Comparison of ENCODE assay signal across 8 mouse cellular contexts in genomic region chr7:12834162-12835120, GRCm38 (mm10). TPM values are rescaled to one million over a fixed set of nuclear protein-coding genes. Genes with fewer than 3 reads are reported as not detected.
DNase-seq lines count a peak whose midpoint lies in the region; ATAC-seq lines count a peak whose summit lies in the region.

Gene Zfp110, plus strand, starts transcription at chr7:12834761.

- peak; percentile 97 for ATAC-seq in hindbrain, embryonic 12.5 days (ENCODE audit: low FRiP score)

- peaks cover 30% of the 10 kb centered on the region for H3K9me3 ChIP-seq in hindbrain, embryonic 12.5 days (replicated peaks)

- H3K4me1 ChIP-seq in hindbrain, embryonic 12.5 days, result no peaks in the 10 kb centered on the region

- H3K9ac ChIP-seq in hindbrain, embryonic 12.5 days, result peak within 1 kb of the TSS; percentile 54

- peak within 1 kb of the TSS; percentile 54 for H3K4me2 ChIP-seq in hindbrain, embryonic 12.5 days (replicated peaks)

- WGBS in hindbrain, embryonic 12.5 days, result 4% methylated on average over 47 of the region's 47 CpGs

- DNase-seq in NIH3T3 (ENCODE audit: low read depth), result peak; percentile 94
- peak; percentile 89 to 92 for DNase-seq in cerebellum, postnatal 10 days
- DNase-seq in frontal cortex, postnatal 10 days (ENCODE audit: low spot score in 2 of 2), result peak; percentile 72 to 84
- peak; percentile 86 for DNase-seq in layer of hippocampus, postnatal 14 days (ENCODE audit: low spot score in 2 of 2)
- peak; percentile 91 for DNase-seq in lung, postnatal 14 days
- peak; percentile 81 for DNase-seq in retina, adult 2 months (ENCODE audit: low read depth, low spot score)
- peak; percentile 91 for DNase-seq in thymus, postnatal 36 days

- no peaks in the 10 kb centered on the region for H3K27me3 ChIP-seq in hindbrain, embryonic 12.5 days

- H3K27ac ChIP-seq in hindbrain, embryonic 12.5 days, result peak within 1 kb of the TSS; percentile 52

- H3K4me3 ChIP-seq in hindbrain, embryonic 12.5 days, result peak within 1 kb of the TSS; percentile 57

- peaks cover 33% of the 10 kb centered on the region for H3K36me3 ChIP-seq in hindbrain, embryonic 12.5 days

RNA-seq across cellular contexts. Expression of gene Zfp110, which starts in this region (rescaled TPM):
- polyA plus RNA-seq in hindbrain, embryonic 12.5 days (2016; fragmentation: Nextera tagmentation; extraction: Ambion mirVana), result 33.7 and 34.8 TPM in 2 replicates
- total RNA-seq in layer of hippocampus, postnatal 14 days (2021), result 10 to 100 TPM; 16.1 to 16.8 TPM

Comparison
In these comparisons a context has a peak if more than half of its experiments do, and no peak if none do; other contexts are left out.
1. Peak in every context shown above with its lines: DNase-seq, ATAC-seq, H3K4me3 ChIP-seq and H3K27ac ChIP-seq.